Comparison of ENCODE assay signal across 26 mouse cellular contexts in the genomic region with DNA sequence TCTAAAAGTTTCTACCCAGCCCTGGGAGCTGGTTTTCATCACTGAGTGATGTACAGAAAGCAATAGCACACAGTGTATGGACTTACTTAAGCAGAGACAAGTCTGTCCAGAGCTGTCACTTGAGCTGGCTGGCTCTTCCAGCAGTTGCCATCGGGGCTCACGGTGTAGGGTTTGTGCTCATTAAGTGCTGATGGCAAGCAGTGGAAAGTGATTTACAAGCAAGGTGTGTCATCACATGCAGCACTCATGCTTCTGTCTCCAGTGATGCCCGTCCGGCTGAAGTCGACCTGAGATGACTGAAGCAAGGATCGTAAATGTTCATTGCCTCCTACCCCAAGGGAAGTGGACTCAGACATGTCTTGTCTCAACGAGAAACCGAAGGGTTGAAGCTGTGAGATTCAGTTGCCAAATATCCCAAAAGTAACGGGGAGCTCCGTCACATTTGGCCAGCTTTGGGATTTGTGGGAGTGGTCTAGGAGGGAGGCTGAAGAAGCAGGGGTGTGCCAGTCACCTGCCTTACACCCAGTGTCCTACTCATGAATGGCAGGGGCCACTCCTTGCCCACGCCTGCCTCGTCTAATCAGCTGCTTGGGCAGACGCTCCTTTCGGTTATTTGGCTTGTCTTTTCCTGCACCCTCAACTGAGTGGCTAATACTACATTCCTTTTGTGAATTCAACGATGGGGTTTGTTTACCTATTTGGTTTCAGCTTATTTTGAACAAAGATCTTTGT. TPM values are rescaled to one million over a fixed set of nuclear protein-coding genes. Genes with fewer than 3 reads are reported as not detected.
DNase-seq lines count a peak whose midpoint lies in the region; ATAC-seq and TF ChIP-seq lines count a peak whose summit lies in the region.
"Had no signal": no experiment of that assay in that cellular context is flagged by ENCODE, and none has a peak within 500 bp of the region (broad histone marks: within the 10 kb centered on the region; RNA-seq: fewer than 3 reads in every experiment).

No protein-coding gene starts in this region.

- no peak for ATAC-seq in kidney, postnatal 0 days (replicated peaks; ENCODE audit: low FRiP score, low read depth)
- ATAC-seq: CD4-positive, CD25-positive, alpha-beta regulatory T cell, adult 4 months; forebrain, embryonic 13.5 days; midbrain, embryonic 15.5 days had no signal

- no peak for TF ChIP-seq POLR2A in cortical plate, adult 2 months (IDR thresholded peaks at IDR 0.05; ENCODE audit: extremely low read depth, insufficient read depth, low read length)
- no peak for TF ChIP-seq POLR2A in myocyte (IDR thresholded peaks at IDR 0.05; ENCODE audit: insufficient read length, low read depth)

- intact Hi-C loops in gastrocnemius, postnatal 36 days (cut with DNase I), result loop anchor here (5.0 kb wide), 1 partner anchor 135 kb away; no protein-coding TSS in a partner anchor

- no peaks in the 10 kb centered on the region; the same call in 1 of the 2 replicates for H3K4me1 ChIP-seq in kidney, postnatal 0 days (replicated peaks; ENCODE audit: insufficient read depth, low read length)
- no peaks in the 10 kb centered on the region; the same call in 1 of the 2 replicates for H3K4me1 ChIP-seq in cortical plate, adult 2 months (ENCODE audit: control insufficient read depth, insufficient read depth, low read length)
- H3K4me1 ChIP-seq: forebrain, embryonic 13.5 days; hindbrain, embryonic 15.5 days; liver, embryonic 15.5 days; lung, embryonic 15.5 days; midbrain, embryonic 15.5 days; neural tube, embryonic 13.5 days had no signal

- H3K9ac ChIP-seq in kidney, postnatal 0 days (ENCODE audit: low read depth, low read length), result no peak overlapping the region
- H3K9ac ChIP-seq: forebrain, embryonic 13.5 days; hindbrain, embryonic 15.5 days; liver, embryonic 15.5 days; lung, embryonic 15.5 days; midbrain, embryonic 15.5 days; neural tube, embryonic 13.5 days had no signal

- no peaks in the 10 kb centered on the region for H3K27me3 ChIP-seq in kidney, postnatal 0 days (ENCODE audit: insufficient read depth, low read length)
- H3K27me3 ChIP-seq in myocyte (ENCODE audit: control insufficient read depth, insufficient read depth, insufficient read length), result no peaks in the 10 kb centered on the region
- H3K27me3 ChIP-seq: forebrain, embryonic 13.5 days; hindbrain, embryonic 15.5 days; liver, embryonic 15.5 days; lung, embryonic 15.5 days; midbrain, embryonic 15.5 days; neural tube, embryonic 13.5 days had no signal

- no peak overlapping the region for H3K4me3 ChIP-seq in kidney, postnatal 0 days (replicated peaks; ENCODE audit: low read depth, low read length)
- no peak overlapping the region for H3K4me3 ChIP-seq in cortical plate, adult 2 months (ENCODE audit: insufficient read depth, low read length)
- no peak overlapping the region for H3K4me3 ChIP-seq in myocyte
- H3K4me3 ChIP-seq: forebrain, embryonic 13.5 days; hindbrain, embryonic 15.5 days; limb, embryonic 10.5 days; liver, embryonic 15.5 days; lung, embryonic 15.5 days; midbrain, embryonic 15.5 days; neural tube, embryonic 13.5 days had no signal

- no peak for TF ChIP-seq CTCF in kidney, postnatal 0 days (IDR thresholded peaks at IDR 0.05; ENCODE audit: low read depth)
- no peak for TF ChIP-seq CTCF in cortical plate, adult 2 months (IDR thresholded peaks at IDR 0.05; ENCODE audit: extremely low read depth, insufficient read depth, low read length)

- H3K36me3 ChIP-seq in kidney, postnatal 0 days (ENCODE audit: insufficient read depth, low read length), result peaks cover 28% of the 10 kb centered on the region
- H3K36me3 ChIP-seq in myocyte (ENCODE audit: control insufficient read depth, insufficient read depth), result peaks cover 49% of the 10 kb centered on the region

- no peak overlapping the region for H3ac ChIP-seq in myocyte (ENCODE audit: control insufficient read depth, insufficient read length)

- H3K4me2 ChIP-seq in kidney, postnatal 0 days (ENCODE audit: low read length), result no peak overlapping the region
- no peak overlapping the region for H3K4me2 ChIP-seq in myocyte (ENCODE audit: low read depth)
- H3K4me2 ChIP-seq: forebrain, embryonic 13.5 days; hindbrain, embryonic 15.5 days; liver, embryonic 15.5 days; lung, embryonic 15.5 days; midbrain, embryonic 15.5 days; neural tube, embryonic 13.5 days had no signal

- DNase-seq in gastrocnemius, adult 18-20 months (ENCODE audit: low spot score), result peak; percentile 38
- no peak for DNase-seq in gastrocnemius, postnatal 36 days
- DNase-seq in kidney, postnatal 0 days (ENCODE audit: low spot score), result peak; percentile 38
- no peak for DNase-seq in kidney, postnatal 14 days
- no peak for DNase-seq in frontal cortex, adult 2 months (ENCODE audit: extremely low spot score in 1 of 2, low spot score in 1 of 2)
- no peak for DNase-seq in ovary, postnatal 10 days (ENCODE audit: low spot score)
- DNase-seq: adrenal gland, postnatal 25 days; cerebellum, adult 11 months; cerebellum, adult 9-11 months; heart, postnatal 4 days; kidney, adult 11 months; liver; lung, postnatal 36 days; thymus, adult 2 months; thymus, postnatal 4 days had no signal

- H3K27ac ChIP-seq in kidney, postnatal 0 days, result peak overlapping the region; percentile 48; the same call in 1 of the 2 replicates
- peak overlapping the region; percentile 45; the same call in 1 of the 2 replicates for H3K27ac ChIP-seq in cortical plate, adult 2 months (ENCODE audit: insufficient read depth, low read length)
- H3K27ac ChIP-seq: forebrain, embryonic 13.5 days; hindbrain, embryonic 15.5 days; limb, embryonic 10.5 days; liver, embryonic 15.5 days; lung, embryonic 15.5 days; neural tube, embryonic 13.5 days; stomach, postnatal 0 days had no signal

- no peaks in the 10 kb centered on the region for H3K9me3 ChIP-seq in kidney, postnatal 0 days (replicated peaks; ENCODE audit: low read length)
- H3K9me3 ChIP-seq: forebrain, embryonic 13.5 days; hindbrain, embryonic 15.5 days; limb, embryonic 10.5 days; liver, embryonic 15.5 days; lung, embryonic 15.5 days; midbrain, embryonic 15.5 days; neural tube, embryonic 13.5 days had no signal

- 29% methylated on average over 15 of the region's 15 CpGs for WGBS in kidney, postnatal 0 days

- no peaks in the 10 kb centered on the region for H3K79me2 ChIP-seq in myocyte (ENCODE audit: control insufficient read depth, insufficient read depth)

TF ChIP-seq in myocyte, 11 proteins besides CTCF, POLR2A, EP300 and RAD21:
- TF ChIP-seq POLR2AphosphoS2 (IDR thresholded peaks at IDR 0.05; ENCODE audit: insufficient read length, low read depth) (peak; percentile 50), MYOG (IDR thresholded peaks at IDR 0.05; ENCODE audit: control insufficient read depth in 1 of 3, insufficient read depth in 1 of 3, insufficient read length in 2 of 3, low read depth in 2 of 3) (no peak)

RNA-seq across cellular contexts. Expression of a gene that starts 36.4 kb away (rescaled TPM):
- total RNA-seq in gastrocnemius, adult 18-20 months (2021), result 10 to 100 TPM; 33.2 to 38.3 TPM
- 10 to 100 TPM; 29.6 to 30.8 TPM for total RNA-seq in gastrocnemius, postnatal 36 days (2021)
- 116 and 126 TPM in 2 replicates for polyA plus RNA-seq in kidney, postnatal 0 days (2015; fragmentation: Nextera tagmentation; extraction: Ambion mirVana)
- 104 and 106 TPM in 2 replicates for polyA plus RNA-seq in cortical plate, adult 2 months (2012; rRNA removed)
- polyA plus RNA-seq in myocyte (2012; fragmentation: generic; extraction: Trizol), result 48.3 TPM
- polyA plus RNA-seq in frontal cortex, adult 2 months (2012; rRNA removed), result 108 TPM in 2 replicates

Comparison
In these comparisons a context has a peak if more than half of its experiments do, and no peak if none do; other contexts are left out.
1. DNase-seq: peak in gastrocnemius, adult 18-20 months (single experiment) and kidney, postnatal 0 days (single experiment); none in gastrocnemius, postnatal 36 days (0 of 2), kidney, postnatal 14 days (single experiment), frontal cortex, adult 2 months (0 of 2) and ovary, postnatal 10 days (single experiment).